Mouse (Mus musculus): ENCODE measurements around the gene Fat2. TPM values are rescaled to one million over a fixed set of nuclear protein-coding genes. Genes with fewer than 3 reads are reported as not detected.
A peak's percentile ranks its signal among the peaks of the same experiment; 100 is the strongest.

Gene Fat2
- total RNA-seq, 2 experiments from 2014 or later: 0.03 TPM

DNA sequence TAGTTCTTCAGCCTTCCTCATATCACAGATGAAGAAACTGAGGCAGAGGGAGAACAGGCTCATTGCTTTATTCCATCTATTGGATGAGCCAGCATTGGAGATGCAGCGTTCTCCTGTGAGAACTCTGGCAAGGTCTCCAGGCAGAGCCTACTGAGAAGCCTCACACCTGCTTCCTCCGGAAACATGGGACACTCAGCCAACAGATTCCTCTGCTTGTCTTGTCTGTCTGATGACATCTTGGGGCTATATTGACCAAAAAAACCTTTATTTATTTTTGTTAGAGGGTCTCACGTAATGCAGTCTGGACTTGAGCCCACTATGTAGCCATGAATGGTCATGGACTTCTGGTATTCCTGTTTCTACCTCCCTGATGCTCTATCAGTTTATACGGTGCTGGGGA is 1.8 kb downstream of the Fat2 start:
- DNase-seq: no peak
- intact Hi-C loops (cut with DNase I): no loop called here

DNA sequence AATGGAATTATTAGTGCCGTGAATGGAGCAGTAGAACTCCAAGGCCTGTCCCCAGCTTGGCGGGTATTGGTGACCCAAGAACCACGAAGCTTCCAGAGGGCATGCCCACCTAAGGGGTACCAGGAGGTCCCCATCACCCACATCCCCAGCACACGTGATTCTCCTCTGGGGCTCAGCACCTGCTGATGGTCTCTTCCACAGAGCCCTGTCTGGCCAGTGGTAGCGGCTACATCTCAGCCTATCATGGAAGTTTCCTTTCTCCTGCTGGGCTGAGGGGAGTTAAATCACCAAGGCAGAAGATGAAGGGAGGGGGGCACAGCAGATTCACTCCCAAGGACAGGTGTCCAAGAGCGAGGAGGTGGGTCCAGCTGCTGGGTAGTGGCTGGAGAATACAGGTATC is 2.3 kb downstream of the Fat2 start:
- intact Hi-C loops (cut with DNase I): no loop called here
- no peak for DNase-seq

DNA sequence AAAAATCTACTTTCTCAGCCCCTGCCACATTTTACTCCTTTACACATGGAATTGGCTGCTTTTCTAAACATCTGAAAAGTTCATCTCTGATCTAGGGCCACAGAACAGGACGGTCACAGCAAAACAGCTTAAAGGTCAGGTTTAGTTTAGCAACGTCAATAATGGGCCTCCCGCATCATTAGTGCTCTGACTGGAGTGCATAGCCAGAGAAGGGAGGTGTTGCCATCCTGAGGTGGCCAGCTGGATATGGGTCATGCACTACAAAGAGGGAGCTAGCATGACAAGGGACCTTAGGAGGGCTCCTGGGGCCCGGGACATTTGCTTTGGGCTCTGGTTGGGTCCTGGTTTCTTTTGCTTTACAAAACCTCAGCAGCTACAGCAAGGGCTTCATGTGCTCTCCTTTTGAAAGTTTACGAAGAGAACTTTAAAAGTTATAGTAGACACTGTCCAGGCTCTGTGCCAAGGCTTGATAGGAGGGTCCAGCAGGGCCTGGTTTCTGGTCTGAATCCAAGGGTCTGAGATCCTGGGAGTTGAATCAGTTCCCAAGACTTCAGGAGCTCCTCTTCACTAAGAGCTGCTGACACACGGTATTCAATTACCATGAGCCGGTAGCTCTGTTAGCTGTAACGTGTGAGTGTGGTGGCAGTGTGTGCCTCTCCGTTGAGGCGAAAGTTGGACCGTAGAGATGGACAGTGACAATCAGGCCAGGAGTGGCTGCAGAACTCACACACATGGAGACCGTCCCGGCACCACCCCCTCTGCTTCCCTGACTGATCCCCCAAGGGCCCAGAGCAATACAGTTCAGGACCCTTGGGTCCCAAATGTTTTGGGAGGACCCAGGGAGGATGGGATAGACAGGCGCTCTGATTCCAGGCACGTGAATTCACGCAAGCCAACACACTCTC is 6.2 kb downstream of the Fat2 start:
- DNase-seq: no peak
- intact Hi-C loops (cut with DNase I): no loop called here

DNA sequence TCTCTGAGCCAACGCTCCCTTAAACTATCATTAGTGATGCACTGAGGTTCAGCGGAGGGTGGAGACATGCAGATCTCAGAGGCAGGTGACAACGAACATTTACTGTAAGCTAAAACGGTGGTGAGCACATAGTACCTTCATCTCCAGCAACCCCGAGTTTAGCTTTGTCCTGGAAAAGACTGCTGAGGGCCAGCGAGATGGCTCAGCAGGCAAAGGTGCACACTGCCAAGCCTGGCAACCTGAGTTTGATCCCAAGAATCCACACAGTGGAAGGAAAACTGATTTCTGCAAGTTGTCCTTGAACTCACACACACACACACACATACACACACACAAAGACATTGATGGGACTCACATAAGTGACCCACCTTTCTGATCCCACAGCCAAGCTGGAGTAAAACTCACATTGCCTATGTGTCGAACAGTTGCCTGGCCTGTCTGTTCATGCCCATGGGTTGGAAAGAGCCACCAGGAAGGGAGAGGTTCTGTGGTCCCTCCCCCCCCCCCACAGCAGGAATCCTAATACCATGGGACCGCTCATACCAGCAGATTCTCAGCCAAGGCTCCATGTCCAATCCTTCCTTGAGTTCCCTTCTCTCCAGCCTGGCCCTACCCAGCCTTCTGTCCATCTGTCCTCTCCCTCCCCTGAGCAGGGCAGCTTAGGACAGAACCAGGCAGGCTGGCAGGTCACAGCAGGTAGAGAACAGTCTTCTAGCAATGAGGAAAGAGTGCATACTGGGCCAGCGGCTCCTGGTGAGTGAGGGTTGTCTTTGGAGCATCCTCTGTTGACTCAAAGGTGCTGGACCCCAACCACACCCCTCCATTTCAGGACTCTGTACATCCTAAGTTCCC is 8.6 kb downstream of the Fat2 start:
- no peak for DNase-seq
- intact Hi-C loops (cut with DNase I): no loop called here

DNA sequence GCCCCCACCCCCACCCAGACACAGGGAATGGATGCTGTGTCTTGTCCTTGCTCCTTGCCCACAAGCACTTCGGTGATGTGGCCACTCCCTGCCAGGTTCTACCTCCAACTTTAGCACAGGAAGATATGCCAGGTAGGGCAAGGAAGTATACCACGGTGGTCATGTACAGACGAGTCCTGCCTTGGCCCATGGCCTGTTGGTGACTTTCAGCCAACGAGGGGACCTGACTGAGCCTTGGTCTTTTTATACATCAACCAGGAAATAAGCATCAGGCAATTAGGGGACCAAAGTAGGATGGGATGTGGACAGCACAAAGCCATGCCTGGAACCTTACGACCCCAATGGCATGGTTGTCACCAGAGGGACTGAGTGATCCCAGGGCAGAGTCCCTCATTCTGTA is 9.3 kb downstream of the Fat2 start:
- intact Hi-C loops (cut with DNase I): no loop called here
- DNase-seq: no peak

DNA sequence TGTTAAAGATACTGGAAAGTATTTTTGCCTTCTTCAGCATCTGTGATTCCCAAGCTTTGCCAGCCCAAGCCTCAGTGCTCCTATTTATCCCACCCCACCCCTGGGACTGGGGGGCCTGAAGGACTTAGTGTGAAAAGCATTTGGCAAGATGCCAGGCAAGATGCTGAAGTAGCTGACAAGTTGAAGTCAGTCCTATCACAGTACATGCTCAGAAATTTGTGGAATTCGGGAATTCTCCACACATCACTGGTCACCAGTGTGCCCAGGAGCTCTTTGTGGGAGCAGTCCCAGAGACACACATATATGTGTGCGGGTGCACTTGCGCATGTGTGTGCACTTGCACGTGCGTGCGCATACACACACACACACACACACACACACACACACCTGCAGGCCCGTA is 10.2 kb downstream of the Fat2 start:
- intact Hi-C loops (cut with DNase I): no loop called here
- DNase-seq: no peak

DNA sequence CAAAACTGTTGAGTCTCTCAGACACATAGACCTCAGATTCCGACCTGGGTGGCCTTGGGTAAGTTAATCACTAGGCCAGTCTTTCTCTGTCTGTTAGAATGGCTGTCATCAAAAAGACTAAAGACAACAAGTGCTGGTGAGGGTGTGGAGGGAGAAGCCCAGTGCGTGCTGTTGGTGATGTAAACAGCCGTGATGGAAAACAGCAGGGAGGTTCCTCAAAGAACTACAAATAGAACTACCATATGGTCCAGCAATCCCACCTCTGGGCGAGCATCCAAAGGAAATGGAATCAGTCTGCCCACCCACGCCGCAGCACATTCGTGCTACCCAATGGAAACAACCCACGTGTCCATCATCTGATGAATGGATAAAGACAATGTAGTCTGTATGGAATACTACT is 12.5 kb downstream of the Fat2 start:
- DNase-seq: no peak
- intact Hi-C loops (cut with DNase I): no loop called here

DNA sequence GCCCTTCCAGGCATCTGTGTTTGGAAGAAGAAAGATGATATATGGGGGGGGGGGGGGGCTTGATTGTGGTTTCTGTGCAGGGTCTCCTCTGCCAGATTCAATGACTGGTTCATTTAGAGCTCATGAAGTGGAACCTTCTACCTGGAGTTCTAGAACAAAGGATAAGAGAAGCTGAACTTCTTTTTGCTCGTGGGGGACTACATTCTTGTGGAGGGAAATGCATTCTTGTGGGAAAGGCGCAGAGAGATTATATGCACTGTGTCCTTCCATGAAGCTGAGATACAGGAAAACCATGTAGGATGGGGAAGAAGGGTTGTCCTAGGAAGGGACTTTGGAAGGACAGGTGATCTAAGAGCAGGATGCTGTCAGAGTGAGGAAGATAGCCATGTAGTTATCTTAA is 15.4 kb downstream of the Fat2 start:
- intact Hi-C loops (cut with DNase I): no loop called here
- no peak for DNase-seq

DNA sequence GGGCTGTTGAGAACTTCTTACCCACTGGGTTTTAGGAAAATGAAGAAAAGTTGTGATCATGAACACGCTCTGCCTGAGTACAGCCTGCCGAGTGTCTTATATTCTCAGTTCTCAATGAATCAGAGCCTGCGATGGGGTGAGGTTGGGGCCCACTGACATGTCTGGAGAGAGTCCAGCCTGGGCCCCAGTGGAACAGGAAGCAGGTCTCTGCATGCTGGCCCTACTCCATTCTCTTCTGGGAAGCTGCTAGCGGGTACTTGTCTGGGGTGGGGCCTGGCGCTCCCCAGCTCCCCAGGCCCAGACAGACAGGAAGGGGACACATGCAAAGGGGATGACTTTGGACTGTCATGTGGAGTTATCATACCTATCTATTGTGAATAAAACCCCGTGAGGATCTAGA is 20.4 kb downstream of the Fat2 start:
- intact Hi-C loops (cut with DNase I): no loop called here
- DNase-seq: no peak

DNA sequence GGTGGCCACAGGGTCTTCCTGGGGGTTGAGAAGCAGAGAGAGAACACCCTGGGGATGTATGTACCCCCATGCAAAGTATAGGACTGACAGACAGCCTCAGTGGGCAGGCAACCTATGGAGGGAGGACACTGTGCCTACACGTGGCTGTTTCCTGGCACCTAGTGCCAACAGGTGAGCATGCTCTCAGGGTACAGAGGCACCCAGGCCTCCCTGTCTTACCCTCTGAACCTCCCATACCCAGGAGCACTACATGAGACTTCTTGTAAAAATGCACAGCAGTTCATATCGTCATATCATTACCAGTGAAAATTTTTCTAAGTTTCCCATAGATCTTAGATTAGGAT is 21.7 kb downstream of the Fat2 start:
- intact Hi-C loops (cut with DNase I): no loop called here
- DNase-seq: no peak

DNA sequence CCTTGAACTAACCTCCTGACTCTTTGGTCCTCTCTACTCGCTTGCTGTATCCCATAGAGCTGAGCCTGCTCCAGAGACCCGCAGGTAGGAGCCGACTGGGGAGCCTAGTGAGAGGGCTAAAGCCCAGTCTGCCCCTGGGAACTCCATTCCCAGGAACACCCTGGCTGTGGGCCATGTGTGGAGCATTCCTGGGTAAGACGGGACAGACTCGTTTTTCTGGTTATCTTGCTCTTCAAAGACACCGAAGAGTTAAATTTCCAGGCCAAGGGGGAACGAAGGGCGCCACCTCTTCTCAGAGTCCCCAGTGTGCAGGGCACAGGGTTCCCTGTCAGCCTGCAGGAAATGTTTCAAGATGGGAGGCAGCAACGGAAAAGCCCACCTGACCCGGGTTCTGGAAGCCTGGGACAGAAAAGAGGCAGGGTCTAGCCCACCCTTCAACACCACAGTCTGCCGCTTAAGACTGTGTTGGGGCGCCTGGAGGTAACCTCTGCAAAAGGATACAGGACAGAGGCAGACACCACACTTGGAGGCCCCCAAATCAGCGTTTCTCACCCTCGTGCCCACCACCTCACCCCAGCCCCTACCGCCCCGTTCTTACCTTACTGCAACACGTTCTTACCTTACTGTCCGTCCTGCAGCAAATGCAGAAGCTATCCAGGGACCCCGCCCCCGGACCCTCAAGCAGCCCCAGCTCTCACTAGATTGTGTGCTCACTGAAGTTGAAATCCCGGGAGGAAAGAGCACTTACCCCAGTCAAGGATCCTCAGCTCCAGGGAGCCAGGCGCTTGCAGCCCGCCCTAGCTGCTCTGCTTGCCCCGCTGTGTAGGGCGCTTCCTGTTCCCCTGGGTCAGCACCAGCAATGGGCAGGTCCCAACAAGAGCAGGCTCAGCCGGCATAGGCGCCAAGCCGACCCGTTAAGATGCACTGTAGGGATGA is 22.3 kb downstream of the Fat2 start:
- intact Hi-C loops (cut with DNase I): no loop called here

DNA sequence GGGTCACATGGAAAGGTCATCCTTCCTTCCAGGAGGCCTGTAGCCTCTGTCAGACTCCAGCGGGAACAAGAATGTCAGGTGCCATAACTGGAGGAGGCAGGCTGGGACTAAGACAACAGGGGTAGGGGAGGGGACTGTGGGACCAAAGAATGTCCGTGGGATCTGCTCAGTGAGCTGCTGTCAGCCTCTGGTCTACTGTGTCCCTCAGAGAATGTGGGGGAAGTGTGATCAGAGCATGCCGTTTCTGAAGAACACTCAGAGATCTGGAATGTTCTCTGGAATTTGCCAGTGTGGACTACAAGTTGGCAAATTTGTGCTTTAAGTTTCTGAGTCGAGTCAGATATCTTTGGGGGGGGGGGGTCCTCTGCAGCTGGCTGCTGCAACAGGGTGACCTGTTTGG is 34.0 kb downstream of the Fat2 start:
- DNase-seq: no peak
- intact Hi-C loops (cut with DNase I): no loop called here

More for the DNA sequence above, 22.3 kb downstream of the Fat2 start:
- DNase-seq: no peak

DNA sequence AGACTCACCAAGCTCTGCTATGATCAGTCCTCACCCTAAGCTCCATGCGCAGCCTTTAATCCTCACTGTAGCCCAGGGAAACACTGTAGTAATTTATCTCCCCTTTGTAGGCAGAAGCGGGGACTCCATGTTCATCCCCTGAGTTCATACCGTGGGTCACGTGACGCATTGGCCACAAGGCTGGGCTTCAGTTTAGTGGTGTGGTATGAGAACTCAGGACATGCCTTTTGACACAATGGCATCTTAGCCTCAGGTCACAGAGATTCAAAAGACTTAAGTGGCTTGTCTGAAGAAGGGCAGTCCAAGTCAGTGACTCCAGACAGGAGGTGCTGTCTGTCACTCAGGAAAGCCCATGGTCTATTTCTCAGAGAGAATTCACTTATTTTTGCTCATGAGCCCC is 43.2 kb downstream of the Fat2 start:
- DNase-seq: no peak
- intact Hi-C loops (cut with DNase I): no loop called here

DNA sequence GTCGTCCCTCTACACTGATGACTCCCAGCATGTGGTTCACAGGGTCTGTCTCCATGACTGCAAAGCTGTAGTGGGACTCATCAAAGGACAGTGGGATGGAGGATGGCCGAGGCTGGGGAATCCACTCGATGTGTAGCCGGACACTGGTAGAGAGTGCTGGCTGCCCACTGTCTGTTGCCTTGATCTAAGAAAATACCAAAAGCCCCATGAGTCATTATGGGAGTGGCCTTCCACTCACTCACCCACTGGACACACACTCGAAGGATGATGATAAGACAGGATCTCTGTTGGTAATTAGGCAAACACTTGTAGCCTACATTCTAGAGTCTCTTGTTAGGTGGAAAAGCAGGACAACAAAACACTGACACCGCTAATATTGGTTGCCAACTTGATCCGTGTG is 44.5 kb downstream of the Fat2 start:
- no peak for DNase-seq
- intact Hi-C loops (cut with DNase I): no loop called here

DNA sequence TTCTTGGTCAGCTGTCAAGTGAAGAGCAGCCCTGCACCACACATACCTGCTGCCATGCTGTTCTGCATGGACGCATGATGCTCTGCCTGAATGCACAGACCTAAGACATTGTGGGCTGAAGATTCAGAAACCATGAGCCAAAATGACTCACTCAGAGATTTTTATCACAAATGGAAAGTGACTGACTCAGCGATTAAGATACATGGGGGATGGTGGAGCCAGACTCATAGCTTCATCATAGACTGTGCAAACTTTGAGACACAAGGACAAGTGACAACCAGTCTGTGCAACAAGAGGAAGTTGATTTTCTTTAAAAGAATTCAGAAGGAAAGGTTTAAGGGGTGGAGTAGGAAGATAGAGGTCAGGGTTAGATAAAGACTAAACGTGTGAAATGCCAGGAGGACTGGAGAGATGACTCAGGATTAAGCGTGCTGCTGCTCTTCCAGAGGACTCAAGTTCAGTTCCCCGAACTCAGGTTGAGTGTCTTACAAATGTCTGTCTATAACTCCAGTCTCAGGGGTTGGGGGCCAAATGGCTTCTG is 46.4 kb downstream of the Fat2 start:
- intact Hi-C loops (cut with DNase I): no loop called here
- no peak for DNase-seq

DNA sequence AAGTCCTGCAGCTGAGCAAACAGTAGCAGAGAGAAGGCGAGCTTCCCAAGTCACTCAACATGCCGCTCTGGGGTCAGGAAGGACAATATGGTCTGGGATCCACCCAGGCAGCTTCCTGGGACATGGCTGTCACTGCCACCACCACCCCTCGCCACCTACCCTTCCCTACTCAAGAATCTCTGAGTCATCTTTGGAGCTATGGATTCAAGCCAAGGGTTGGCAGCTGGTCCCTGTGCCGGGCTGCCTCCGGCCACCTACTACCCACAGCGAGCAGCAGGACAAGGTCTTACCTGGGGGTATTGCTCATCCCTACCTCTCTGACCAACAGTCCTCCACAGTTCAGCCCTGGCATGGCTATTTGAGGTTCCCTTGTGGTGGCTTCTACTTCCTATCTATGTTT is 61.6 kb downstream of the Fat2 start:
- intact Hi-C loops (cut with DNase I): no loop called here

DNA sequence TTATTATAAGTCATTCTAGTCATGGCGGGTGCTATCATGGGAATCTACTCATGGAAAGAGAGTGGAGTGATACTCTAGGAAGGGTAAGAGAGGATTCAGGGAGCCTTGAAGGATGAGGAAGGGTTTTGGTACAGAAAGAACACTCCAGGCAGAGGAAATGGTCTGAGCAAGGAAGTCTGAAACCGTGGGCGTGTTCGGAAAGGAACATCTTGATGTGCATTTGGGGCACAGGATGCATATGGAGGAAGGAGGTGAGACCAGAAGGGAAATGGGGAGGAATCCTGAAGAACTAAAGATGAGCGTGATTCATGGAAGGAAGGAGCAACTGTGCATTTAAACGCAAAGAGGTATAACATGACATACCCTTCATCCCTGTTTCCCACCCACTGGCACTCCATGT is 67.8 kb downstream of the Fat2 start:
- intact Hi-C loops (cut with DNase I): no loop called here
- no peak for DNase-seq

More for the DNA sequence above, 61.6 kb downstream of the Fat2 start:
- DNase-seq: no peak

DNA sequence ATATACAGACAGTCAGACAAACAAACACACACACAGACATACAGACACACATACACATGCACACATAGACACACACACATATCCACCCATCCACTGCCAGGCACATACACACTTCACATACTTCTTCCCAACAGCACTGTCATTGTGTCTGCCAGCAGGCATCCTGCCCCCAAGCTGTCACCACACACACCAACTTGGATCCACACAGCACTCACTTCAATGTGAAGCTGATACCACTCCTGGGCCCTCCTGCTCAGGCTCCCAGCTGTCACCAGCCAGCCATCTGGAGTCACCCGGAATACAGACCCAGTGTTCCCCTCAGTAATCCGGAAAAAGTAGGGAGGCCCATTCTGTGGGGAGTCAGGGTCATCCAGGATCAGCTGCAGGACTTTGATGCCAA is 70.7 kb downstream of the Fat2 start:
- intact Hi-C loops (cut with DNase I): no loop called here
- no peak for DNase-seq

DNA sequence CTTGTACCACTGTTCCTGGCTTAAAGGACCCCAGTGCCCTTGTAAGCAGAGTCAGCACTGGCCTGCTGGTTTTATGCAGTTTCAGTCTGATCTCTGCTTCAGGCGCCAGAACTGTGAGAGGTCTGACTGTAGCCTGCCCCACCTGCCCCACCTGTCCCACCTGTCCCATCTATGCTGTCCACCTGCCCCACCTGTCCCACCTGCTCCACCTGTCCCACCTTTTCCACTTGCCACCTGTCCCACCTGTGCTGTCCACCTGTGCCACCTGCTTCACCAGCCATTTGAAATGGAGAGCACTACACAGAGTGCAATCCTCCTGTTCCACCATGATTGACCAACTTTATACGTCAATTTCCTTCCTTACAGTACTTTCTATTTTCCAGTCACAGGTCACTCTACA is 72.0 kb downstream of the Fat2 start:
- no peak for DNase-seq
- intact Hi-C loops (cut with DNase I): no loop called here

DNA sequence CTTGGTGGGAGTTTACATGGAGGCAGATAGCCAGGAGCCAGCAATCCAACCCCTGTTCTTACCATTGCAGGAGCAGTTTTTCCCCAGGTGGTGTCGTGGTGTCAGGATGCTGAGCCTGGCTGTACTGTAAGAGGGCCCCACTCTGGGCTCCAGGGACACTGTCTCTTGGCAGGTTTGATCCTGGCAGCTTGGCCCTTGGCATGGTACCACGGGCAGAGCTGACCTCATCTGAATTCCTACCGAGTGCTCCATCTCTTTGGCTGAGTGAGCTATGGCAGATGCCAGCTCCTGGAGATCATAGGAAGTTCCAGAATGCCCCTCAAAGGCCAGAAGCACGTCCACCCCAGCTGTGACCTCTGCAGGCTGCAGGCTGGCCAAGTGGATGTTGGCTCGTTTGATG is 74.4 kb downstream of the Fat2 start:
- peak; percentile 55 to 60 for DNase-seq
- intact Hi-C loops (cut with DNase I): loop anchor here (2.0 kb wide), 1 partner anchor 107 kb away; no protein-coding TSS in a partner anchor

DNA sequence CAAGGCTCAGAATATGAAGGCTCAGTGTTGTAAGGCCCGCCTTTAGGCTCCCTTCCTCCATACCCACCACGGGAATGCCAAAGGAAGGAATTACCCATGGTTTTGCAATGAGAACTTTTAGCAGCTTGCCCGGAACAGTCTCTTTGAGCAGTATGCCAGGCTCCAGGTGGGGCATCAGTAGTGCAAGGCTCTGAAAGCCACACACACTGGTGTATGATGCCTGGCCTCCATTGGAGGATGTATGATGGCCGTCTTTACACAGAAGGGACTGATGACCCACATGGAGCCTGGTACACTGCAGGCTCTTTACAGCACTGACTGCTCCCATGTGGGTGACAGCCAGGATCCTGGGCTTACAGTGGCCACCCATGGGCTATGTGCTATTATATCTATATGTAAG is 75.3 kb downstream of the Fat2 start:
- intact Hi-C loops (cut with DNase I): no loop called here

More for the DNA sequence above, 75.3 kb downstream of the Fat2 start:
- no peak for DNase-seq

Data from heart, postnatal 36 days (tissue).